Comparison of ENCODE assay signal across 8 mouse cellular contexts in the genomic region with DNA sequence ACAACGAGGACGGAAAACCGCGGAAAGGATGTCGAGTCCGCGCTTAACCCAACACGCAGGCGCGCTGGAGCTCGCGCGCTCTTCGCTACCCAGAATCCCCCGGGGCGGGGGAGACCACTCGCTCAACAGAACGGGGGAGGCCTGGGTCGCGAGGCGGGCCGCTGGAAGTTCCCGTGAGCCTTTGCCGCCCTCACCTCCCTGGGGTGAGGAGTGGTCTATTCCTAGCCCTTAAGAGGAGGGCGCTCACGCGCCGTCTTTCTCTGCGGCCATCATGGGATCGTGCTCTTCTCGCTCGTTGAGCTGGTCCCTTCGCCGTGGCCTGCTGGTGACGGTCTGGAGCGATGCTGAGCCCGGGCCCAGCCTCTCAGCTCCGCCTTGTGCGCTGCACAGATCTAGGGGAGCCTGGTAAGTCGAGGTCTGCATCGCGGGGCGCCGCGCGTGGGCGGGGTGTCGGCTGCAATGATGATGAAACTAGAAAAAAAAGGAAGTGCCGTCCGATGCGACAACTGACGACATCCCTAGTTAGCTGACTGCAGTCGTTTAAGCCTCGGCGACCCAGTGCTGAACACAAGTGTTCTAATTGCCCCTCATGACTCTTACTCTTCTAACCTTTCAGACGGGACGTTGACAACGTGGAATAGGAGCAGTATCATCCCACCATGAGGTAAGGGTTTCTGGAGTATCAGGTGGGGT. TPM values are rescaled to one million over a fixed set of nuclear protein-coding genes. Genes with fewer than 3 reads are reported as not detected.
DNase-seq lines count a peak whose midpoint lies in the region; ATAC-seq lines count a peak whose summit lies in the region.

No protein-coding gene starts in this region.

- ATAC-seq in inflammation-experienced regulatory T-cells, adult 6 months = peak; percentile 92
- ATAC-seq in megakaryocyte-erythroid progenitor cell, adult 5-6 weeks (replicated peaks; ENCODE audit: low FRiP score, low TSS enrichment, poor library complexity, severe bottlenecking) = peak; percentile 77

- peak; percentile 97 for DNase-seq in adipocyte (ENCODE audit: low spot score)
- DNase-seq in embryo, embryonic 10 days (ENCODE audit: low spot score) = peak; percentile 97
- peak; percentile 94 for DNase-seq in gastrocnemius, postnatal 10 days
- DNase-seq in left cerebral cortex, postnatal 10 days (ENCODE audit: extremely low spot score in 1 of 2, low spot score in 2 of 2) = peak; percentile 97 to 98
- DNase-seq in right cerebral cortex, postnatal 25 days = peak; percentile 98
- DNase-seq in urinary bladder, postnatal 4 days (ENCODE audit: low spot score in 2 of 2) = peak; percentile 97

- intact Hi-C loops in left cerebral cortex, postnatal 10 days (cut with DNase I) = loop anchor here (2.0 kb wide), 1 partner anchor 52 kb away; the partner anchor contains the start of gene Ubb

RNA-seq across cellular contexts. Expression of gene Trpv2, which starts 28.5 kb away (rescaled TPM):
- 1 to 10 TPM; 2.0 TPM for total RNA-seq in gastrocnemius, postnatal 10 days (2021)
- 100 to 1,000 TPM in 1 of 3 experiments, 10 to 100 TPM in 2; 73.0 to 108 (median 73.7) TPM for polyA plus RNA-seq in inflammation-experienced regulatory T-cells, adult 6 months (2017; shearing (Covaris generic))
- 10 to 100 TPM; 27.8 to 30.0 TPM for total RNA-seq in left cerebral cortex, postnatal 10 days (2021)
- 31.3 and 45.4 TPM in 2 replicates for total RNA-seq in megakaryocyte-erythroid progenitor cell, adult 5-6 weeks (2014; fragmentation: Nextera tagmentation)
- 12.2 and 25.6 TPM in 2 replicates for total RNA-seq in megakaryocyte-erythroid progenitor cell, adult 5-6 weeks (2017)

RNA-seq across cellular contexts. Expression of gene Lrrc75a, which starts 45.6 kb away (rescaled TPM):
- 10 to 100 TPM; 14.5 to 19.1 TPM for total RNA-seq in gastrocnemius, postnatal 10 days (2021)
- polyA plus RNA-seq in inflammation-experienced regulatory T-cells, adult 6 months (2017; shearing (Covaris generic)) = 1 to 10 TPM; 1.8 to 2.6 (median 2.1) TPM
- total RNA-seq in left cerebral cortex, postnatal 10 days (2021) = 10 to 100 TPM; 13.0 to 14.2 TPM
- total RNA-seq in megakaryocyte-erythroid progenitor cell, adult 5-6 weeks (2014; fragmentation: Nextera tagmentation) = 2.1 and 3.1 TPM in 2 replicates
- 0.99 and 1.8 TPM in 2 replicates for total RNA-seq in megakaryocyte-erythroid progenitor cell, adult 5-6 weeks (2017)

RNA-seq across cellular contexts. Expression of gene Mmgt2, which starts 45.7 kb away (rescaled TPM):
- total RNA-seq in gastrocnemius, postnatal 10 days (2021) = 10 to 100 TPM; 12.6 to 12.8 TPM
- polyA plus RNA-seq in inflammation-experienced regulatory T-cells, adult 6 months (2017; shearing (Covaris generic)) = 10 to 100 TPM; 33.7 to 47.7 (median 38.7) TPM
- 10 to 100 TPM; 23.5 to 25.8 TPM for total RNA-seq in left cerebral cortex, postnatal 10 days (2021)
- 16.4 and 29.7 TPM in 2 replicates for total RNA-seq in megakaryocyte-erythroid progenitor cell, adult 5-6 weeks (2014; fragmentation: Nextera tagmentation)
- total RNA-seq in megakaryocyte-erythroid progenitor cell, adult 5-6 weeks (2017) = 9.1 and 14.8 TPM in 2 replicates

RNA-seq across cellular contexts. Expression of gene Ubb, which starts 51.8 kb away (rescaled TPM):
- total RNA-seq in gastrocnemius, postnatal 10 days (2021) = 1,000 to 10,000 TPM; 1,047 to 1,133 TPM
- 1,000 to 10,000 TPM; 5,207 to 7,023 (median 5,768) TPM for polyA plus RNA-seq in inflammation-experienced regulatory T-cells, adult 6 months (2017; shearing (Covaris generic))
- total RNA-seq in left cerebral cortex, postnatal 10 days (2021) = 1,000 to 10,000 TPM; 1,760 to 1,780 TPM
- 729 and 731 TPM in 2 replicates for total RNA-seq in megakaryocyte-erythroid progenitor cell, adult 5-6 weeks (2014; fragmentation: Nextera tagmentation)
- 1,059 and 1,094 TPM in 2 replicates for total RNA-seq in megakaryocyte-erythroid progenitor cell, adult 5-6 weeks (2017)

Comparison
In these comparisons a context has a peak if more than half of its experiments do, and no peak if none do; other contexts are left out.
1. Peak in every context shown above with its lines: DNase-seq and ATAC-seq.
2. RNA of gene Trpv2, which starts 28.5 kb away (total RNA-seq): 12.2 to 45.4 TPM in megakaryocyte-erythroid progenitor cell, adult 5-6 weeks and 27.8 to 30.0 TPM in left cerebral cortex, postnatal 10 days; 2.0 TPM in gastrocnemius, postnatal 10 days; every median in the first group is over 4 times any median in the second.